Mouse (Mus musculus): Measurements from ENCODE around the gene Ascc1. TPM values are rescaled to one million over a fixed set of nuclear protein-coding genes. Genes with fewer than 3 reads are reported as not detected.

Gene Ascc1
- total RNA-seq, 2 experiments from 2014 or later = 20.2 to 22.0 TPM

GRCm38 (mm10) chr10:60023751-60024150 lies 21.1 kb downstream of the Ascc1 start:
- DNase-seq = no peak

GRCm38 (mm10) chr10:60026759-60027395 lies 24.3 kb downstream of the Ascc1 start:
- no peak for DNase-seq

- DNase-seq = no peak
Measured at GRCm38 (mm10) chr10:60027619-60028084, 25.0 kb downstream of the Ascc1 start.

- no peak for DNase-seq
Measured at GRCm38 (mm10) chr10:60028181-60028580, 25.6 kb downstream of the Ascc1 start.

GRCm38 (mm10) chr10:60028979-60029378 lies 26.4 kb downstream of the Ascc1 start:
- DNase-seq = no peak

GRCm38 (mm10) chr10:60029387-60029786 lies 26.8 kb downstream of the Ascc1 start:
- DNase-seq = no peak

- DNase-seq = peak; percentile 33
Measured at GRCm38 (mm10) chr10:60031562-60031961, 29.0 kb downstream of the Ascc1 start.

GRCm38 (mm10) chr10:60031985-60032384 lies 29.4 kb downstream of the Ascc1 start:
- no peak for DNase-seq

- no peak for DNase-seq
Measured at GRCm38 (mm10) chr10:60032622-60033021, 30.0 kb downstream of the Ascc1 start.

- DNase-seq = no peak
Measured at GRCm38 (mm10) chr10:60033064-60033463, 30.5 kb downstream of the Ascc1 start.

- no peak for DNase-seq
Measured at GRCm38 (mm10) chr10:60034621-60035020, 32.0 kb downstream of the Ascc1 start.

- no peak for DNase-seq
Measured at GRCm38 (mm10) chr10:60035744-60036143, 33.1 kb downstream of the Ascc1 start.

GRCm38 (mm10) chr10:60042350-60042922 lies 39.8 kb downstream of the Ascc1 start:
- no peak for DNase-seq

- no peak for DNase-seq
Measured at GRCm38 (mm10) chr10:60046696-60047095, 44.1 kb downstream of the Ascc1 start.

GRCm38 (mm10) chr10:60050581-60050980 lies 48.0 kb downstream of the Ascc1 start:
- DNase-seq = no peak

- DNase-seq = no peak
Measured at GRCm38 (mm10) chr10:60053073-60053472, 50.5 kb downstream of the Ascc1 start.

GRCm38 (mm10) chr10:60062173-60062572 lies 59.6 kb downstream of the Ascc1 start:
- DNase-seq = no peak

GRCm38 (mm10) chr10:60062931-60063330 lies 60.3 kb downstream of the Ascc1 start:
- no peak for DNase-seq

GRCm38 (mm10) chr10:60066524-60066923 lies 63.9 kb downstream of the Ascc1 start:
- peak; percentile 53 for DNase-seq

GRCm38 (mm10) chr10:60075159-60075558 lies 72.6 kb downstream of the Ascc1 start:
- no peak for DNase-seq

- DNase-seq = no peak
Measured at GRCm38 (mm10) chr10:60077226-60077625, 74.6 kb downstream of the Ascc1 start.

GRCm38 (mm10) chr10:60077736-60078560 lies 75.3 kb downstream of the Ascc1 start:
- no peak for DNase-seq

- DNase-seq = peak; percentile 82
Measured at GRCm38 (mm10) chr10:60078561-60078917, 75.9 kb downstream of the Ascc1 start.

- DNase-seq = peak; percentile 17
Measured at GRCm38 (mm10) chr10:60080171-60080570, 77.6 kb downstream of the Ascc1 start.
